Mouse (Mus musculus): ENCODE data around the gene Pxk.
A peak's percentile ranks its signal among the peaks of the same experiment; 100 is the strongest.

The Pxk gene

DNA sequence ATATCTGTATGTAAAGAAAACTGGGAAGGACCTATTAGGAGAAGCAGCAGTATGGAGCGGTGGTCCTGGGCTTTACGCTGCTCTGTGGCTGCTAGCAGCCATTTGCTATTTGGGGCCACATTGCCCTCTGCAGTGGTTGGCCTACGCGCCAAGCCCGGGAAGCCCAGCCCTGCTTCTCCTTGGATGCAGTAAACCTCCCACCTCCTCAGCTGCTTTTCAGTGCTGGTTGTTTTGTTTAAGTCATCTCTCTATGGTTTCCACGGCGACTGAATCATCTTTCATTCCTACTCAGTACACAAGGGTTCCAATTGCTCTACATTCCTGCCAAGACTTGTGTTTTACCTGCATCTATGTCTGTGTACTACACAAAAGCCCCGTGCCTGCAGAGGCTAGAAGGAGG is 50.8 kb downstream of the Pxk start:
- DNase-seq, result no peak

- DNase-seq, result no peak
Observed at GRCm38 (mm10) chr14:8151757-8152156, 53.7 kb downstream of the Pxk start.

GRCm38 (mm10) chr14:8154072-8154471 is 56.1 kb downstream of the Pxk start:
- DNase-seq, result no peak

GRCm38 (mm10) chr14:8156947-8157346 is 58.9 kb downstream of the Pxk start:
- DNase-seq, result no peak

GRCm38 (mm10) chr14:8158721-8159120 is 60.7 kb downstream of the Pxk start:
- no peak for DNase-seq

DNA sequence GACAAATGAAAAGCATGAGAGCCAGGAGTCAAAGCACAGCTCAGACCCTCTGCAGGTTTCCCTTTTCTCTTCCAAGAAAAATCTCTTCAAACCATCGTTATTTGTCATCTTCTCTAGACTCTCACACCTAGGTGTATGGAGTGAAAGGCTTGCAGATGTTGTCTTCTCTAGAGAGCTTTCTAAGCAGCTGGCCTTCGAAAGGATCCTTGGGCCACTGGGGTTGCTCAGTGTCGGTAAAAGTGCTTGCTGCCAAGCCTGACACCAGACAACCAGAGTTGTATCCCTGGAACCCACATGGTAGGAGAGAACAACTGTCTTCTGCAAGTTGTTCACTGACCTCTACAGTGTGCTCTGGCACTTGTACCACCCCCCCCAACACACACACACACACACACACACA is 61.1 kb downstream of the Pxk start:
- DNase-seq, result no peak

DNA sequence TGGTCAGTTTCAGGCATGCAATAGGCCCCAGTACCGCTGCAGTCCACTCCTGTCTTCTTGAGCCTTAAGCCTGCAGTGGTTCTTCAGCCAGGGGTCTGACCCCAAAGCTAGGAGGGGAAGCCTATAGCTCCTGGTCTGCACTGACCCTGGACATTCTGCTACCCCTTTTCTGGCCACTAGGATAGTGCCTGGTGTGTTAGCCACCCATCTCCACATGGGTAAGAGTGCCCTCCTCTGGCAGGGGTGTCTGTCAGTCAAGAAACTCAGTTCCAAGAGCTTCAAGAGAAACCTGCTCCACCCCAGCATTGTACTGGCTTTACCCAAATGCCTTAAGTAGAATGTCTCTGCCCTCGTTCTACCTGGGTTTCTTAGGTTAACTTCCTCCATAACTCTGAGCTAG is 63.8 kb downstream of the Pxk start:
- DNase-seq, result peak; percentile 48

- DNase-seq, result no peak
Observed at GRCm38 (mm10) chr14:8164463-8164862, 66.5 kb downstream of the Pxk start.

DNA sequence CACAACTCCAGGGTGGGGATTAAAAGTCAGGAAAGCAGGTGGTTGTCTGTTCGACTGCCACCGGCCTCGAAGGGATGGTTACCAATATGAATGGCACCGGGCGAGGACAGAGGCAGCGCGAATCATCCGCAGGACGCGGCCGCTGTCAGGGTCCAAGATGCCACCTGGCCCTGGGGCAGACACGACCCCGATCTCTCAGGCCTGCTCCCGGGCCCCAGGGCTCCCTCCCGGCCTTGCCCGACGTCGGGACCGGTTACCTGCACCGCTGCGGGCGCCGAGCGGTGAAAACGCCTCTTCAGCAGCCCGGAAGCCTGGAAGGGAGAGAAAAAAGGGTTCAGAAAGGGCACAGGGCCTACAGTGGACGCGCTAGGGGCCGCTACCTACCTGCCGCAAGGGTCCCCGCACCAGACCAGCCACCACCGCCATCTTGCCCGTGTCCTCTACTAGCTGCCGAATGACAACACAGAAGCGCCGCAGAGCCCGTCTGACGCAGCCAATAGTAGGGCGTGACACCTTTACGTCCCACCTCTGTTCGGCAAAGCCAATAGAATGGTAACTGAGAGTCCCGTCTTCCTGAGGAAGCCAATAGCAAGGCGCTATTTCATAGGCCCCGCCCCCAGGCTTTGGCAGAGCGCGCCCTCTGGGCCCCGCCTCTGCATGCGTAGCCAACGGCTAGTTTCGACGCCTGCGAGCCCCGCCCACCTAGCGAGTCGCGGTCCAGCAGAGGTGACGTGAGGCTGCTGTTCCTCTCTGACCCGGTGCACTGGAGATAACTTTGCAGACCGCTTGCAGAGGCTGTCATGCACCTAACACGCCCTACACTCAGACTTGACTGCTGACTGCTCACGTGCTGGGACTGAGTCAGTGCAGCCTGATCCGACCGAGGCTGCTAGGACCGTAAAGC is 74.7 kb downstream of the Pxk start, which contains the start of gene Pdhb:
TSS of gene Pdhb (minus strand) at position 519 of the 904 bp plus-strand sequence.
- peak; percentile 99 for DNase-seq

DNA sequence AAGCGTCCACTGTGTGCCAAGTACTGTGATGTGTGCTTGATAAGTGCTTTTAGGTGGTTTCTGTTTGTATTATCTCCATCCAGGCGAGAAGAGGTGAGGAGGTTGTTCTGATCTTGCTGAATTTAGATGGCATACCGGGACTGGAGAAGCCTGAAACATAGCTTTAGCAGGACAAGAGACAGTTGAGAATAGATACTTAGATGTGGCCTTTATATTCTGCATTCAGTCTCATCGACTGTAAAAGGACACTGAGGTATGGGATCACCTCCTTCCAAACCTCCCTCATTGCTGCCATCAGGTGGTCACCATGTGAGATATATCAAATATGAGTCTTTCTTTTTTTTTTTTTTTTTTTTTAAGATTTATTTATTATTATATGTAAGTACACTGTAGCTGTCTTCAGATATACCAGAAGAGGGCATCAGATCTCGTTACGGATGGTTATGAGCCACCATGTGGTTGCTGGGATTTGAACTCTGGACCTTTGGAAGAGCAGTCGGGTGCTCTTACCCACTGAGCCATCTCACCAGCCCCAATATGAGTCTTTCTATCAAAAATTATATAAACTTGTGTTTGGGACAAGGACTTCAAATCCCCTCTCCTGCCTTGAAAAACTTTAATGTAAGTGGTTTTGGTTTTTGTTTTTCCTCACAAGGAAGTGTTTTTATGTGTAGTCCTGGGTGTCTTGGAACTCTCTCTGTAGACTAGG is 75.7 kb downstream of the Pxk start:
- peak; percentile 35 for DNase-seq

GRCm38 (mm10) chr14:8174634-8175033 is 76.6 kb downstream of the Pxk start:
- no peak for DNase-seq

- DNase-seq, result no peak
Observed at GRCm38 (mm10) chr14:8176251-8176650, 78.2 kb downstream of the Pxk start.

- DNase-seq, result no peak
Observed at GRCm38 (mm10) chr14:8180371-8181035, 82.5 kb downstream of the Pxk start.

DNA sequence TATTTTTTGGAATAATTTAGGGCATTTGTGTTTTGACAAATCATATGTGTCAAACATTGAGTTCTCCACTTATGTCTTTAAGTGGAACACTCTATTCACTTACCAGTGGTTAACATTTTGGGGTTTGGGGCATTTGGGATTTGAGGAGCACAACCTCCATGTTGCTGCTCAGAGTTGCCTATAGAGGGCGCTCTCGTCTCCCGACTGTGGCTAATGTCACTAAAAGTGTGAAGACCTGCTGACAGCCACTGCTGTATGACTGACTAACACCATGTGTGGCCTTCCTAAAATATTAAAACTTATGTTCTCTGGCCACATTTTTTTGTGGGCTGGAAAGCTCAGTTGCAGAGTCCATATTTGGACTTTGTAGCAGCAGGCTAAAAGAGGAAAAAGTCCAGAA is 85.3 kb downstream of the Pxk start:
- no peak for DNase-seq

GRCm38 (mm10) chr14:8186278-8187045 is 88.5 kb downstream of the Pxk start:
- DNase-seq, result no peak

GRCm38 (mm10) chr14:8190556-8190955 is 92.5 kb downstream of the Pxk start:
- DNase-seq, result no peak

GRCm38 (mm10) chr14:8191331-8191965 is 93.4 kb downstream of the Pxk start:
- no peak for DNase-seq

GRCm38 (mm10) chr14:8192727-8193126 is 94.7 kb downstream of the Pxk start:
- no peak for DNase-seq

GRCm38 (mm10) chr14:8200769-8201168 is 102.8 kb downstream of the Pxk start:
- no peak for DNase-seq

GRCm38 (mm10) chr14:8201715-8202114 is 103.7 kb downstream of the Pxk start:
- DNase-seq, result no peak

- DNase-seq, result no peak
Observed at GRCm38 (mm10) chr14:8206179-8206910, 108.3 kb downstream of the Pxk start.

DNA sequence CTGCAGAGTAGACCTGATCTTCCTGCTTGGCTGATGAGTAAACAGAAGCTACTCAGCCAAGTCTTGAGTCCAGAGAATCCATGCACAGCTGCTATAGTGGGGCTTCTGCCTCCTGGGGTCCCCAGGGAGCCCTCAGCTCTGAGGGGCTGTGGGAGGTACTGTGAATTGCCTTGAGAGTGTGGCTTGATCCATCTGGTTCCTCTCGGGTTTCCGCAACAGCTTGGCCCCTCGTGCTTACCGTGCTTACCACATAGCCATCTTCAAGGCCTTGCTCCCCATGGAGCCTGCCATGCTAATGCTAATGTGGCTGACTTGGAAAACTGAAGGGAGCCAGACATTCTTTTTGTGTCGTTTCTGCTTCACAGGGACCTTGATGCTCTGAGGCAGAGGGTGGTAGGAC is 109.1 kb downstream of the Pxk start:
- no peak for DNase-seq

All from lung, postnatal 14 days (tissue).